In the genomic region with DNA sequence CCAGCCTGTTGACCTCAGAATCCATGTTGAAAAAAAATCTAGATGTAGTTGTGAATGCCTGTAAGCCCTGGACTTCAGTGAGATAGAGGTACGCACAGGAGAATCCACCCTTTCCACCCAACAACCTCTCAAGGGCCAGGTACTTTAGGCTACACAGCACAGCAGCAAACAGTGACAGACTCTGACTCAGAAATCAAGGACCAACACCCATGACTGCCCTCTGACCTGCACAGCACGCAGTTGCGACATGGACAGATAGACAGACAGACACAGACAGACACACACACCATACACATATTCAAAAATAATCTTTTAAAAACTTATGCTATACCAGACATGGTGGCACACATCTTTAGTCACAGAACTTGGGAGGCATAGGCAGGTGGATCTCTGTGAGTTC, we compare ENCODE assay signal across 21 mouse cellular contexts. TPM values are rescaled to one million over a fixed set of nuclear protein-coding genes. Genes with fewer than 3 reads are reported as not detected.
A peak's percentile ranks its signal among the peaks of the same experiment; 100 is the strongest.
DNase-seq lines count a peak whose midpoint lies in the region; ATAC-seq and TF ChIP-seq lines count a peak whose summit lies in the region.
"Had no signal": no experiment of that assay in that cellular context is flagged by ENCODE, and none has a peak within 500 bp of the region (broad histone marks: within the 10 kb centered on the region; RNA-seq: fewer than 3 reads in every experiment).

No protein-coding gene starts in this region.

- 0 out of 2 replicates have a peak overlapping the region, but pooled peaks have one; percentile 47 for H3K27ac ChIP-seq in kidney, postnatal 0 days
- peak overlapping the region; percentile 42; the same call in 1 of the 2 replicates for H3K27ac ChIP-seq in intestine, postnatal 0 days (ENCODE audit: low read depth, low read length)
- H3K27ac ChIP-seq in stomach, postnatal 0 days (replicated peaks) = peak overlapping the region; percentile 49; the same call in 1 of the 2 replicates
- H3K27ac ChIP-seq: embryonic facial prominence, embryonic 15.5 days; forebrain, embryonic 10.5 days; forebrain, embryonic 15.5 days; heart, embryonic 15.5 days; hindbrain, embryonic 13.5 days had no signal

- TF ChIP-seq EP300 in stomach, postnatal 0 days (optimal IDR thresholded peaks at IDR 0.05) = no peak

- H3K27me3 ChIP-seq in kidney, postnatal 0 days (ENCODE audit: insufficient read depth, low read length) = no peaks in the 10 kb centered on the region
- no peaks in the 10 kb centered on the region for H3K27me3 ChIP-seq in C2C12 (ENCODE audit: control insufficient read depth, insufficient read depth, insufficient read length)
- H3K27me3 ChIP-seq in intestine, postnatal 0 days (replicated peaks; ENCODE audit: control insufficient read depth, insufficient read depth, low read length) = no peaks in the 10 kb centered on the region
- H3K27me3 ChIP-seq in stomach, postnatal 0 days (ENCODE audit: control insufficient read depth, insufficient read depth, low read length) = no peaks in the 10 kb centered on the region
- H3K27me3 ChIP-seq: embryonic facial prominence, embryonic 15.5 days; forebrain, embryonic 15.5 days; heart, embryonic 15.5 days; hindbrain, embryonic 13.5 days had no signal

- no peak overlapping the region for H3ac ChIP-seq in C2C12 (ENCODE audit: control insufficient read depth, insufficient read length, low read depth)

- no peaks in the 10 kb centered on the region for H3K36me3 ChIP-seq in kidney, postnatal 0 days (ENCODE audit: insufficient read depth, low read length)
- peaks cover 6% of the 10 kb centered on the region for H3K36me3 ChIP-seq in C2C12 (ENCODE audit: control insufficient read depth, insufficient read depth)
- H3K36me3 ChIP-seq in intestine, postnatal 0 days (ENCODE audit: control insufficient read depth, insufficient read depth) = no peaks in the 10 kb centered on the region
- no peaks in the 10 kb centered on the region for H3K36me3 ChIP-seq in stomach, postnatal 0 days (ENCODE audit: control insufficient read depth, insufficient read depth, low read length)
- H3K36me3 ChIP-seq: embryonic facial prominence, embryonic 15.5 days; forebrain, embryonic 10.5 days; forebrain, embryonic 15.5 days; heart, embryonic 15.5 days; hindbrain, embryonic 13.5 days had no signal

- no peak for ATAC-seq in kidney, postnatal 0 days (replicated peaks; ENCODE audit: low FRiP score, low read depth)
- peak; percentile 57 for ATAC-seq in intestine, postnatal 0 days
- peak; percentile 78 for ATAC-seq in stomach, postnatal 0 days (ENCODE audit: low FRiP score, low TSS enrichment)
- ATAC-seq: forebrain, embryonic 15.5 days had no signal

- peaks cover 76% of the 10 kb centered on the region for H3K79me3 ChIP-seq in C2C12 (ENCODE audit: low read depth)

- WGBS in kidney, postnatal 0 days = 91% methylated on average over 3 of the region's 3 CpGs
- WGBS in intestine, postnatal 0 days = 81% methylated on average over 3 of the region's 3 CpGs
- WGBS in stomach, postnatal 0 days = 92% methylated on average over 3 of the region's 3 CpGs

- peaks cover 93% of the 10 kb centered on the region for H3K79me2 ChIP-seq in C2C12 (ENCODE audit: control insufficient read depth, insufficient read depth)

- H3K4me3 ChIP-seq in kidney, postnatal 0 days (replicated peaks; ENCODE audit: low read depth, low read length) = no peak overlapping the region
- H3K4me3 ChIP-seq in C2C12 (ENCODE audit: insufficient read depth, poor library complexity, severe bottlenecking) = no peak overlapping the region
- H3K4me3 ChIP-seq in intestine, postnatal 0 days (ENCODE audit: low read depth, low read length) = no peak overlapping the region
- no peak overlapping the region for H3K4me3 ChIP-seq in stomach, postnatal 0 days (ENCODE audit: low read depth, low read length)
- H3K4me3 ChIP-seq: embryonic facial prominence, embryonic 15.5 days; erythroblast, embryonic 14.5 days; forebrain, embryonic 10.5 days; forebrain, embryonic 15.5 days; heart, embryonic 15.5 days; hindbrain, embryonic 13.5 days had no signal

- H3K4me2 ChIP-seq in kidney, postnatal 0 days (ENCODE audit: low read length) = no peak overlapping the region
- no peak overlapping the region for H3K4me2 ChIP-seq in intestine, postnatal 0 days (replicated peaks; ENCODE audit: low read depth)
- H3K4me2 ChIP-seq in stomach, postnatal 0 days (replicated peaks; ENCODE audit: low read depth) = no peak overlapping the region
- H3K4me2 ChIP-seq: embryonic facial prominence, embryonic 15.5 days; forebrain, embryonic 15.5 days; heart, embryonic 11.5 days; heart, embryonic 15.5 days; hindbrain, embryonic 13.5 days had no signal

- DNase-seq in kidney, postnatal 0 days (ENCODE audit: low spot score) = no peak
- no peak for DNase-seq in kidney, postnatal 4 days
- DNase-seq in stomach, postnatal 0 days (ENCODE audit: low spot score) = no peak
- DNase-seq in yolk sac, embryonic 10.5 days (ENCODE audit: low spot score) = no peak
- DNase-seq: adrenal gland, adult 2 months; adrenal gland, postnatal 25 days; cerebellum, adult 2 months; cerebellum, postnatal 14 days; embryo, embryonic 11 days; gastrocnemius, postnatal 36 days; heart, adult 18-20 months; heart, postnatal 14 days had no signal

- no peak overlapping the region for H3K9ac ChIP-seq in kidney, postnatal 0 days (ENCODE audit: low read depth, low read length)
- no peak overlapping the region for H3K9ac ChIP-seq in intestine, postnatal 0 days (ENCODE audit: low read depth, low read length)
- H3K9ac ChIP-seq in stomach, postnatal 0 days (ENCODE audit: low read length) = no peak overlapping the region
- H3K9ac ChIP-seq: embryonic facial prominence, embryonic 15.5 days; forebrain, embryonic 15.5 days; heart, embryonic 15.5 days; hindbrain, embryonic 13.5 days had no signal

- H3K9me3 ChIP-seq in kidney, postnatal 0 days (replicated peaks; ENCODE audit: low read length) = no peaks in the 10 kb centered on the region
- H3K9me3 ChIP-seq in intestine, postnatal 0 days (ENCODE audit: control insufficient read depth) = no peaks in the 10 kb centered on the region
- no peaks in the 10 kb centered on the region for H3K9me3 ChIP-seq in stomach, postnatal 0 days (ENCODE audit: control insufficient read depth, low read length)
- H3K9me3 ChIP-seq: embryonic facial prominence, embryonic 15.5 days; forebrain, embryonic 10.5 days; forebrain, embryonic 15.5 days; heart, embryonic 15.5 days; hindbrain, embryonic 13.5 days had no signal

- H3K4me1 ChIP-seq in kidney, postnatal 0 days (replicated peaks; ENCODE audit: insufficient read depth, low read length) = peaks cover 14% of the 10 kb centered on the region; the same call in 1 of the 2 replicates
- 0 out of 2 replicates have a peak, but pooled peaks cover 3% of the 10 kb centered on the region for H3K4me1 ChIP-seq in intestine, postnatal 0 days (replicated peaks; ENCODE audit: control insufficient read depth, insufficient read depth, low read length)
- H3K4me1 ChIP-seq in stomach, postnatal 0 days (replicated peaks; ENCODE audit: control insufficient read depth, insufficient read depth) = no peaks in the 10 kb centered on the region
- H3K4me1 ChIP-seq: forebrain, embryonic 10.5 days; forebrain, embryonic 15.5 days had no signal

- no peak for TF ChIP-seq CTCF in kidney, postnatal 0 days (IDR thresholded peaks at IDR 0.05; ENCODE audit: low read depth)
- TF ChIP-seq CTCF in C2C12 (IDR thresholded peaks at IDR 0.05; ENCODE audit: control insufficient read depth, insufficient read depth, insufficient read length) = no peak
- no peak for TF ChIP-seq CTCF in intestine, postnatal 0 days (IDR thresholded peaks at IDR 0.05; ENCODE audit: low read depth)
- no peak for TF ChIP-seq CTCF in stomach, postnatal 0 days (IDR thresholded peaks at IDR 0.05; ENCODE audit: low read depth)

TF ChIP-seq in C2C12, 6 proteins besides CTCF, POLR2A, EP300 and RAD21:
- TF ChIP-seq MYOD1 (IDR thresholded peaks at IDR 0.05; ENCODE audit: control insufficient read depth, insufficient read length, low read depth) (no peak), USF1 (IDR thresholded peaks at IDR 0.05; ENCODE audit: low read depth) (no peak), MYOG (IDR thresholded peaks at IDR 0.05; ENCODE audit: control insufficient read depth, extremely low read depth, insufficient read length) (no peak), CEBPB (IDR thresholded peaks at IDR 0.05; ENCODE audit: low read depth) (peak; percentile 28), FOSL1 (IDR thresholded peaks at IDR 0.05; ENCODE audit: insufficient read depth, low read length, poor library complexity, severe bottlenecking) (no peak), MAX (IDR thresholded peaks at IDR 0.05) (no peak)
TF ChIP-seq in C2C12: peak in this region for 1.

RNA-seq across cellular contexts. Expression of gene Mrtfa, which starts 34.7 kb away (rescaled TPM):
- 13.2 and 14.1 TPM in 2 replicates for polyA plus RNA-seq in kidney, postnatal 0 days (2015; fragmentation: Nextera tagmentation; extraction: Ambion mirVana)
- polyA plus RNA-seq in C2C12 (2012; fragmentation: generic; extraction: Trizol) = 42.2 TPM
- 9.0 and 10.3 TPM in 2 replicates for polyA plus RNA-seq in intestine, postnatal 0 days (2015; fragmentation: Nextera tagmentation; extraction: Ambion mirVana)
- 12.6 and 14.3 TPM in 2 replicates for polyA plus RNA-seq in stomach, postnatal 0 days (2015; fragmentation: Nextera tagmentation; extraction: Ambion mirVana)
